Mouse (Mus musculus): ENCODE data around the gene Lrrc30.

GRCm38 (mm10) chr17:67681084-67681483 lies 48.6 kb upstream of the Lrrc30 start:
- TF ChIP-seq CTCF (IDR thresholded peaks at IDR 0.05; ENCODE audit: low read depth), result no peak
- no peak for TF ChIP-seq EP300 (optimal IDR thresholded peaks at IDR 0.05)
